Mouse (Mus musculus) liver, adult (tissue): ENCODE data around the gene Zfp39.

Experiments
- GATA4 ChIP-seq: IDR thresholded peaks from 2 replicates; pipeline ENCODE4 v1.6.1; 2014; ENCODE audit warnings: mild to moderate bottlenecking, low read length; ENCODE audit not compliant: insufficient replicate concordance

The Zfp39 gene

DNA sequence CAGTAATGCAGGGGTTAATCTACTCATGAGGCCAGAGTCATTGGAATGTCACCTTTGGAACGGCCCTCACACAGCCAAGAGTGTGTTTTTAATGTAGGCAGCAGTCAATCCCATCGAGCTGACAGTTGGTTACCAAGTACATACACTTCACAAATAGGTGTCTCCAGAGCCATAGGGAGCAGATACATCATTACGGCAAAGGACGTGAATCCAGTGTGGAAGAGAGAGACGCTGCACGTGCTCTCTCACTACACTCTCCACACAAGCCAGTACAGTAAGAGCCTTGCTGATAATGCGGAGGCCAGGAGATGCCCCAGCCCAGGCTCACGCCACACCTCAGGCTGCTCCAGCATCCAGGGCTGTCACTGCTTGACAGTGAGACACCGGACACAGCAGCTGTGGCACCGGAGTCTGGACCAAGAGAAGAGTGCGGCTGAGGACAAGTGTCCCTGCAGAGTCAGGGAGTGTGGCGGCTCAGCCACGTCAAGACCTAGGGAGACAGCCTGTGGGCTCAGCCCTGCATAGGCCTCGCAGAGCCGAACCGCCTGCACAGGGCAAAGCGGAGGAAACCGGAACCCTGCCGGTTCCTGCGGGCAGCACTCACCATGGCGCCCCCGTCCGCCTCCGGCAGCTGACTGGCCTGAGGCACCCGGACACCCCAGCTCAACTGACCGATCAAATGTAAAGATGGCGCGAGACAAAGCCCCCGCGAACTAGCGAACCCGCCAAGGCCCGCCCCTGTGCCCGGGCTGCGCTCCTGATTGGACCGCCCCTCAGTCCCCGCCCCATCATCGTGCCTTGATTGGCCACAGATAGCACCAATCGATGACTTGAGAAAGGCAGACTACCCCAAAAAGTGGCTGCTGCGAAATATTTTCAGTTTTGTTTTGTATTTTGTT is at the start of gene Zfp39:
Gene Zfp39, minus strand, starts transcription at position 715 of the 899 bp plus-strand sequence.
- peak; percentile 12; the same call in 1 of the 2 replicates for TF ChIP-seq GATA4

DNA sequence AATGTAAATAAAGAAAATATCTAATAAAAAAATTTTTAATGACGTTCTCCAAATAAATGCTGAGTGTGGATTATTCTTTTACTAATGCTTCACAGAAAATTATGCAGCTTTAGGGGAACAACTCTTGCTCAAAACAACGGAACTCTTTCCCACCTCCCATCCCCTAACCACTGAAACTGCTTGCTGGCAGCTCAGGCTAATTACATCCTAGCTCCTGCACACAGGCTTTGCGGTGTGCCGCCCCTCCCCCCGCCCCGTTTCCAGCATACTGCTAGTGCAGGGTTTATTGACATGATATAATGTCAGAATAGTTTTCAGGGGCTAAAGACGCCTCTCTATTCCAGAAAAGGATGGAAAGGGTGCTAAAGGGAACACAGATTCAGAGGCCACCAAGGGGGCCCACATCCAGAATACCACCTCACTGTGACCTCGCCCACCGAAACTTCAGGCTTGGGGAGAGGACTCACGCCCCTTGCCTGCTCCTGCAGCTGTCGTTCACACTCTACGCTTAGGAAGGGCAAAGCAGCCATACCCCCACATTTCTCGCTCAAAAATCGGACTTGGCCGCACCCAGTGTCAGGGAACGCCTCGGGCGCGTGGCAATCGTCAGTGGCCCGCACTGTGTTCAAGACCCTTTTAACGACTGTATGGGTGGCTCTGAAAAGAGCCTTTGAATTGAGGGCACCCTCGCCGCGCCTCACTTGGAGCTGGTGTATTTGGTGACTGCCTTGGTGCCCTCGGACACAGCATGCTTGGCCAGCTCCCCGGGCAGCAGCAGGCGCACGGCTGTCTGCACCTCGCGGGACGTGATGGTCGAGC is 49.5 kb upstream of the Zfp39 start:
- no peak for TF ChIP-seq GATA4

DNA sequence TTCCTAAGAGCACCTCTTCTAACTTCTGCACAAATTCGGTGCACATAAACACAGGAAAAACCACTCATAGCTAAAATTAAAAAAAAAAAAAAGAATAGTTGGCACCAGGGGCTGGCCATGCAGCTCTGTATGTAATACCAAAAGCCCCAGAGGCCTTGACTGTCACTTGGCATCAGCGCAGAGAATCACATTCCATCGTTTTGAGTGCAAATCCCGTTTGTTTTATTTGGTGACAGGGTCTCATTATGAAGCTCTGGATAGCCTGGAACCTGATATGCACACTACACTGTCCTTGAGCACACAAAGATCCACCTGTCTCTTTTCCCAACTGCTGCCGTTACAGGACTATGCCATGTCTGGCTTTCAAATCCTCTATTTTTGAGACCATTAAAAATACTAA is 47.2 kb upstream of the Zfp39 start:
- no peak for TF ChIP-seq GATA4

DNA sequence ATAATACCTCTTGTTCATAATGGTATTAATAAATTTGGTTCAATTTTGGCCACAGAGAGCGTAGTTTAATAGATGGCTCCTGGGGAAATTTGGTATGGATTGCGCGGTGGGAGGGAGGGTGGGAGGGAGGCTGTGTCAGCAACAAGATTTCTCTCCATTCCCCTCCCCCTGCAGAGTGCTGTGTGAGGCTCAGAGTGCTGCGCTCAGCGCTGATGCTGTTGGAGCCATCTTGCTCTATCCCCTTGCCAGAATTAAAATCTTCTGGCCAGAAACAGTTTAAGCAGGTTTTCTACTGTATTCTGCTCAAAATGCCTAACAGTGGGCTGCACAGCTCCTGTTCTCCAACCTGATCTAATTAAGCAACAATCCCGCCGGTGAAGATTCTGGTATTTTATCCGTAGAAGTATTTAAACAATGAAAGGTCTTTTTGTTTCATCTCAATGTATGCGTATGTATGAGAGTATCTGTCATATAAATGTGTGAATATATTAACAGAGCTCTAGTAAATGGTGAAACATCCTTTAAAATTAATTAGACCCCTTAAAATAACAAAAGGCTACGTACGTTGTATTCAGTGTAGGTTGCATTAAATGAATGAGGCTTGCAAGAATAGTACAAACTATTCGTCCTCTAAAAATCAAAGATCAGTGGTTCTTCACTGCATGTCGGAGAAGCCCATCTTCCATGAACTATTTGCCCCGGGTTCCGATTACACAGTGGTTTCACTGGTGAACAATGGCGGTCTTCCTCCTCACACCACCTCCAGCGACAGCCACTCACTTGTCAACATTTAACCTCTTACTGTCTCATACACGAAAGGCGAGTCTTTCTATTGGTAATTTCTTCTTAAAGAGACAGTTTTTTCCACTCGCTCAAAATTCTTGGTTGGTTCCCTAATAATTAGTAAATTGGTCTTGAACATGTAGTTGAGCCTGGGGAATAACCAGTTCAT is 45.7 kb upstream of the Zfp39 start:
- no peak for TF ChIP-seq GATA4

DNA sequence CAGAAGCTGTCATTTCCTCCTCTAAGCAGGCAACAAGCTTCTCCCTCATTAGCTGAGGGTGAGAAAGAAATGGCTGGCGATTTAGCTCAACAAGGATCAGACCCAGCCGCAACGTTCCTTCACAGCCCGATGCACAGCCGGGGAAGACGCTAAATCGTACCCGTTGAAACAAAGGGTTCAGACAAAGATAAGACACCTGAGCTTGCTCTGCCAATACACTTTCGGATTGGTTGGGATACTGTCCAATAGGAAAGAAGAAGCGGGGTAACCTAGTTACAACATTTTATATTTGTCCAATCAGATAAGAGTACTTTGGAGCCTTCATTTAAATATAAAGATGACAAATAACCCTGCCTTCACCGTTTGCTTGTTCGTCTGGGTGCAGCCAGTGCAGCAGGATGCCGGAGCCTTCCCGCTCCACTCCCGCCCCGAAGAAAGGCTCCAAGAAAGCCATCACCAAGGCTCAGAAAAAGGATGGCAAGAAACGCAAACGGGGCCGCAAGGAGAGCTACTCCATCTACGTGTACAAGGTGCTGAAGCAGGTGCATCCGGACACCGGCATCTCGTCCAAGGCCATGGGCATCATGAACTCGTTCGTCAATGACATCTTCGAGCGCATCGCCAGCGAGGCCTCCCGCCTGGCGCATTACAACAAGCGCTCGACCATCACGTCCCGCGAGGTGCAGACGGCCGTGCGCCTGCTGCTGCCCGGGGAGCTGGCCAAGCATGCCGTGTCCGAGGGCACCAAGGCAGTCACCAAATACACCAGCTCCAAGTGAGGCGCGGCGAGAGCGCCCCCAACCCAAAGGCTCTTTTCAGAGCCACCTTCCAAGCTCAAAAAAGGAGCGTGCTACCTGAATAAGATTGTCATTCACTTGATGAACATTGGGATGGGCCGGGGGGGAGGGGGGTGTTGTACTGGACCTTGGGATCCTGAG is 44.8 kb upstream of the Zfp39 start, which contains the start of gene Hist3h2ba:
Gene Hist3h2ba, plus strand, starts transcription at position 379 of the 938 bp plus-strand sequence.
- TF ChIP-seq GATA4 = no peak

DNA sequence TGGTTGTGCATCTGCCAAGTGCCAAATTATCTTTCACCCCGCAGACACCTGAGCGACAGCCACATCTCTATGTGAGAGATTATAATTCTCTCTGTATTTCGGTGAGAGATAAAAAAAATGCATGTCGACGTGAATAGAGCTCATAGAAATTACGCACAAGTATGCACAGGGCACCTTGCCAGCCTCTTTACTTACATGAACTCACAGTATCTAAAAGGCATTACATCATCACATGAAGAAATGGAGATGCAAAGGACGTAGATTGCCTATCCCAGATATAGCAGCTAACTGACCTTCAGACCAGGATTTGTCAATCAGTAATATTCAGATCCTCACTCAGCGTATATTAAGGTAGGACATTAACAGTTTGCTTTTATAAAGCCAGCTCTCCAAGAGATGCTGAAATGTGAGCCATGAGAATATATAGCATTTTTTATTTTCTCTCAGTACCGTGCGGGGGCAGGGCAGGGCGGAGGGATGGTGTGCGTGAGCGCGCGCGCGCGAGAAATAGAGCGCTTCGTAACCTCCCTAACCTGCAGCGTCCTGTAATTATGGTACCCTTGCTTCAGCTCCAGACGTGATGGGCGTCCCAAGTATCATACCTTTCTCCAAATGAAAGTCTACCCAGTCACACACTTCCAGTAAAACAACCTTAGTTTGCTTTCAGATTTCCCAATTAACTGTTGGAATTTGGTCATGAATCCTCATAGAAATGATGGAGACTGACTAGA is 43.9 kb upstream of the Zfp39 start:
- TF ChIP-seq GATA4 = no peak

DNA sequence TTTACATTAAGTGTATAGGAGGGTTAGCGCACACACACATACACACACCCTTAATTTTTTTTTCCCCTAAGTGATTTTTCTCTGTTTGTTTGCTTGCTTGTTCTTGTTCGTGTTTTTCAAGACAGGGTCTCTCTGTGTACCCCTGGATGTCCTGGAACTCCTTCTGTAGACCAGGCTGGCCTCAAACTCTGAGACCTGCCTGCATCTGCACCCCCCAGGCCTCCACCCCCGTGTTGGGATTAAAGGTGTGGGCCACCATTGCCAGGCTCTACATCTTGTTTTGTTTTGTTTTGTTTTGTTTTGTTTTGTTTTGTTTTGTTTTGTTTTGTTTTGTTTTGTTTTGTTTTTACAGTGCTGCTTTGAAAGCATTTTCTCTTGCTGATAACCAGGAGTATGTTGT is 43.3 kb upstream of the Zfp39 start:
- TF ChIP-seq GATA4 = no peak

DNA sequence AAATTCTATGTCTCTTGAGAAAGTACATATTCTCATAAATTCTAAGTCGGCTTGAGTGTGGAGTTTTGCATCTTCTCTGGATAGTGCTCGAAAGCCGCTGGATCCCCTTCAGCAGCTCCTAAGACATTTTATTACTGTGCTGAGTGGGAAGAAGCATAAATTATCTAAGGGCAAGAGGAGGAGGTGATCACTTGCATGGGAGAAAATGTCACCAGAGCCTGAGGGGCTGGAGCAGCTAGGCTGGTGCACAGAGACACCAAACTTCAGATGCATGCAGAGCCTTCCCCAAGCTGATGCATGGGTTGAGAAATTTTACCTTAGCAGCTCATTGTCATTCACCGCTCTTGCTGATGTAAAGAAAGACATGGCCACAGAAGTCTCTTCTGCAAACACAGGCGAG is 40.1 kb upstream of the Zfp39 start:
- no peak for TF ChIP-seq GATA4

DNA sequence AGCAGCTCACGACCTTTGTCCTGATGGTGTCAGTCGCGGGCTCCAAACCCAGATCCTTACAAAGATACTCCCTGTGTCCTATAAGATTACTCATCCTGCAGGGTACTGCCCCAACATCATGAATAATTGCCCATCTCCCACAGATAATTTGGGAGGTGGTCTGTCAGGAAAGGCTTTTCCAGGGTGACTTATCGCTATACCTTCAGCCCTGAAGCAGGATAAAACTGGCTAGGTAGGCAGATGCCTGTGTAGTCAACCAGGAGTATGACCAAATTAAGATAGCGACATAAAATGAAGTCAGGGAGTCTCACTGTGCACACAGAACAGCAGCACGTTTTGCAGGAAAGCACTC is 35.0 kb upstream of the Zfp39 start:
- no peak for TF ChIP-seq GATA4

DNA sequence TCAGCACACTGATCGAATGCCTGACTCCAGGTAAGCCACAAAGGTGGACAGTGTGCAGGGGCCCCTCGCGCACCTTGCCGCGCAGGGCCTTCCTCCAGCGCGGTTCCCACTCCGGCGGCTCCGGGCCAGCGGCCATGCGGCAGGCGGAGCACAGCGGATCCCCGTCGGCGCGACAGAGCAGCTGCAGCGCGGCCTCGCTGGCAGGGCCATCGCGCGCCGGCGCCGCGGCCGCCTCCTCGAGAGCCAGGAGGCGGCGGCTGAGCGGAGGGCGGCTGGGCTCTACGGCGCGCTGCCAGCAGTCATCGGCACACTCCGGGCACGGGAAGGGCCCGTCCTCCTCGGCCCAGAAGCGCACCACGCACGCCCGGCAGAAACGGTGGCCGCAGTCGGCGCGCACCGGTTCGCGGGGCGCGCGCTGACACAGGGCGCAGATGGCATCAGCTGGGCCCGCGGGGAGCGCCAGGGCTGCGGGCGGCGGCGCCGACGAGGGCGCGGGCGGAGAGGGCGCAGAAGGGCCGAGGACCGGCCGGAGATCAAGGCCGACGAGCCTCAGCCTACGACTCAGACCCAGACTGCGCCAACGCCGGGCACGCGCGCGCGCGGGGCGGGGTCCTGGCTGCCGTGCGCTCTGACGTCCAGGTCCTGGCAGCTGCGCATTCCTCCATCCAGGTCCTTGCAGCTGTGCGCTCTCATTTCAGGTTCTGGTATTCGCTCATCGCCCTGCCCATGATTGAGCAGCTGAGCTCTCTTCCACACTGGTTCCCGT is 34.5 kb upstream of the Zfp39 start, which contains the start of gene Rnf187:
Gene Rnf187, minus strand, starts transcription at position 595 of the 766 bp plus-strand sequence.
- TF ChIP-seq GATA4 = peak; percentile 31; the same call in 1 of the 2 replicates

DNA sequence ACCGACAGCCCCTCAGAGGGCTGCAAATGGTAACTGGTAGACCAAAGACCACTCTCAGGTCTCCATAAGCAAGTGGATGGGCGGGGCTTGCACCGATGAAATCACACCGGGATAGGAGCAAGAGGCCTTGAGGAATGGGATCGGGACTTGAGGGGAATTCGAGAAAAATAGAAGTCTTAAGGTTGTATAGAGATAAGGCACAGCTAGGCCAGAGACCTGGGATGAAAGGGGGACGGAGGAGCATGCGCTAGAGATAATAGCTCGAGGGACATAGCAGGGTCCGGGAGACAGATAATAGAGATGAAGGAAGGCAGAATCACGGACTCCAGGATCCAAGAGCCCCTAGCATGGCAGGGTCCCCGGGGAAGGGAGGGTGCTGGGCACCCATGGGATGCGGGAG is 33.9 kb upstream of the Zfp39 start:
- no peak for TF ChIP-seq GATA4

DNA sequence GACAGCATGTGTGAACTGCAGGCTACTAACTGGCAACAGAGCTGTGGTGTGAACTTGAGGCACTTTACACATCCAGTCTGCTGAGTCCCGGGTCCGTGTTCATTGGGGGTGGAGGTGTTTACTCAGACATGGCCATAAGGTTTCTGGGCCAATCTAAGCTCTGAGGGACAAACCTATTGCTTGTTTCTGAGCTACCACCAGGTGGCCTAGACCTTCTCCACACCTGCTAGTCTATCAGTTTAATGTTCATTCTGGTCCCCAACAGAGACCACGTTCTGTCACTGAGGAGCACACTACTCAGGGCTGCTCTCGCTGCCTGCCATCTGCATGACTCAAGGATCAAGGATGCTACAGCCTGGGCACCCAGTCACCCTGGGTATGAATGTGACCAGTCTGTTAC is 27.6 kb upstream of the Zfp39 start:
- TF ChIP-seq GATA4 = no peak
